Comparison of ENCODE assay signal across 8 mouse cellular contexts in the genomic region with DNA sequence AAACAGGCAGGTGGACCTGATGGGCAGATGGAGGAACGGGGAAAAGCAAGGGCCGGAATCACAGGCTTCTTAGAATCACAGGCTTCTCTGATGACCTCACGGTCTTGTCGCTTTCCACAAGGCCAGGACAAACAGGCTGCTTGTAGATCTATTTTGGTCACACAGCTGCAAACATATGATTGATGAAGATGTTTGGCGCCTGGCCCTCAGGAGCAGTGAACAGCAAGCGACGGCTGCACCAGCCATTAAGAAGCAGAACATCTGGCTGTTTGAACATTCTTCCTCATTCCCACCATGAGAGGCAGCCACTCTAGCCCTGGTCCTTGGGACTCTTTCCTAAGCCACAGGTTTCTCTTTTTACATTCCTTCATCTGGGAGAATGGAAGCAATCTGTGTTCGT.
A peak's percentile ranks its signal among the peaks of the same experiment; 100 is the strongest.
DNase-seq lines count a peak whose midpoint lies in the region.

No protein-coding gene starts in this region.

- DNase-seq in adrenal gland, adult (ENCODE audit: inconsistent age in 2 of 2, low spot score in 1 of 2) = peak; percentile 53 to 82
- no peak for DNase-seq in adrenal gland, postnatal 4 days (ENCODE audit: low spot score in 2 of 2)
- DNase-seq in adrenal gland, adult 2 months = peak; percentile 70
- DNase-seq in heart, adult 9 months (ENCODE audit: low spot score in 2 of 2) = peak; percentile 69 to 73
- DNase-seq in kidney, postnatal 25 days = peak; percentile 71 to 72
- no peak for DNase-seq in embryo, embryonic 10 days (ENCODE audit: low spot score)
- DNase-seq in cerebellum, adult 9-11 months = no peak
- DNase-seq in embryo, embryonic 10.5 days (ENCODE audit: low spot score) = no peak

Comparison
In these comparisons a context has a peak if more than half of its experiments do, and no peak if none do; other contexts are left out.
1. DNase-seq: peak in adrenal gland, adult (2 of 2), adrenal gland, adult 2 months (single experiment), heart, adult 9 months (2 of 2) and kidney, postnatal 25 days (2 of 2); none in adrenal gland, postnatal 4 days (0 of 2), embryo, embryonic 10 days (single experiment), cerebellum, adult 9-11 months (single experiment) and embryo, embryonic 10.5 days (single experiment).